Mouse (Mus musculus) c-Kit-positive CD71-positive TER-119-negative erythroid progenitor cells, embryonic 14.5 days (primary cell): Measurements from ENCODE around the gene Rasl10a.
"Not testable (repeated sequence)": the region's sequence is repeated elsewhere in the genome, so short reads cannot be mapped to it uniquely, and the experiment has no call there.

Source experiments
- DNase-seq: peaks from one replicate; pipeline ENCODE4 v3.0.0-alpha.2; 2013; ENCODE audit warnings: low read depth

Rasl10a gene

DNA sequence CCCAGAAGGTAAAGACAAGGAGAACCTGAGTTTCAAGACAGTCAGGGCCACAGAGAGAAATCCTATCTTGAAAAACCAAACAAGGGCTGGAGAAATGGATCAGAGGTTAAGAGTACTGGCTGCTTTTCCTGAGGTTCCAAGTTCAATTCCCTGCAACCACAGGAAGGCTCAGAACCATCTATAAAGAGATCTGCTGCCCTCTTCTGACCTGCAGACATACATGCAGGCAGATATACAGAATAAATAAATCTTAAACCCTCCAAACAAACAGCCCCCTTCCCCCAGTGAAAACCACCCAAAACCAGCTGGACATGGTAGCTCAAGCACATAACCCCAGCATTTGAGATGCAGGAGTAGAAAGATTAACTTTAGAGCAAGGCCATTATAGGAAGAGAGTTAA, 17.8 kb downstream of the Rasl10a start:
- DNase-seq, result no peak

DNA sequence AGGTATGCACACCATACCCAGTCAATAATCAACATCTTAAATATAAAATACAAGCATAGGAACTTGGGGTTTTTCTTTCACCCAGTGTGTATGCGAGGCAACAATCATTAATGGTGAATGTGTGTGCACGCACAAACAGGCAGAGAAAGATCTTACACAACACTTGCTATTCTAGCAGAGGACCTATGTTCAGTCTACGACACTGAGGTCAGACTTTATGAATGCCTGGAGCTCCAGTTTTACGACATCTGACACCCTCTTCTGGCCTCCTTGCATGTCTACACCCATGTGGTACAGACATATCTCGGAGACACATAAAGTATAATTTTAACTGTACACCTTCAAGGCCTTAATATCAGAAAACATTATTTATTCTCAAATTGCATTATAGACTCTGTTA, 18.9 kb downstream of the Rasl10a start:
- not testable (repeated sequence) for DNase-seq

DNA sequence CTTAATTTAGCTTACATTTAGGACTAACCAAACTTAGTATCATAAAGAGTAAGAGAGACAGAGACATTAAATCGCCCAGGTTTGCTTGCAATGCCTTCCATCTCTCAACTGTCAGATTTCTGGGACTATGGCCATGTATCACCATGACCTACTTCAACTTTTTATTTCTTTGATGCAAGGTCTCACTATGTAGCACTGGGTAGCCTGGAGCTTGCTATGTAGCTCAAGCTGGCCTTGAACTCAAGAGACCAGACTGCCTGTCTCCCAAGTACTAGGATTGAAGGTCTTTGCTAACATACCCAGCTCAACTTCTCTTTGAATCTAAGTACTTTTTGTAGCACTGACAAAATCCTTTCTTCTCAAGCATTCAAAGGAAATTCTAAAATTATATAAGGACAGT, 31.2 kb downstream of the Rasl10a start:
- no peak for DNase-seq

DNA sequence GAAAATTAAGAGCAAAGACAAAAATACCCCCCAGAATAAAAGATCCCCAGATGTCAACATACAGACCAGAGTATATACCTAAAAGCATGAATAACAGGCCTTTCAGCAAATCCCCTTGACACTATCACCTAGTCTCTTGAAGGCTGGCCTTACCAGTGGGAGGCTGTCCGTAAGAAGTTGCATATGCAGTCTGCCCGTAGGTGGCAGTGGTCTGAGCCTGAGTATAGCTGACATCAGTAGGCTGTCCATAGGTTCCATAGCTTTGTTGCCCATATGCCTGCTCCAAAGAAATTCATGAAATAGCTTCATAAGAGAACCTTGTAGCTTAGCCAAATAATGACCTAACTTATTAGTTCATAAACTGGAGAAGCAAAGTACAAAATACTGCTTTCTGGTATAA, 33.8 kb downstream of the Rasl10a start:
- no peak for DNase-seq

DNA sequence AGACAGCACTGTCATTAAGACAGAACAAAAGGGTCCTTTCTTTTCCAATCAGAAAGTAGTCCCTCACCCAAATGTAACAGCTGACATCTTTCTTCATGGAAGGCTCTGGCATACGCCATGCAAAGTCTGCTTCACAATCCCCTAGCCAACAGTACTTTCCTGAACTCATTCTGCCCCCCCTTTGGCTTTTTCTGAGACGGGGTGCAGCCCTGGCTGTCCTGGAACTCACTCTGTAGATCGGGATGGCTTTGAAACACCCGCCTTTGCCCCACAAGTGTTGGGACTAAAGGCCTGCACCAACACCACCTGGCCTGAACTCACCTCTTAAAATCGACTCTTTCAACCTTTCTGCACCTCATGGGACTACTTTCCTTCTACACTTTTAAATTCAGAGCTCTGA, 37.9 kb downstream of the Rasl10a start:
- DNase-seq, result no peak

DNA sequence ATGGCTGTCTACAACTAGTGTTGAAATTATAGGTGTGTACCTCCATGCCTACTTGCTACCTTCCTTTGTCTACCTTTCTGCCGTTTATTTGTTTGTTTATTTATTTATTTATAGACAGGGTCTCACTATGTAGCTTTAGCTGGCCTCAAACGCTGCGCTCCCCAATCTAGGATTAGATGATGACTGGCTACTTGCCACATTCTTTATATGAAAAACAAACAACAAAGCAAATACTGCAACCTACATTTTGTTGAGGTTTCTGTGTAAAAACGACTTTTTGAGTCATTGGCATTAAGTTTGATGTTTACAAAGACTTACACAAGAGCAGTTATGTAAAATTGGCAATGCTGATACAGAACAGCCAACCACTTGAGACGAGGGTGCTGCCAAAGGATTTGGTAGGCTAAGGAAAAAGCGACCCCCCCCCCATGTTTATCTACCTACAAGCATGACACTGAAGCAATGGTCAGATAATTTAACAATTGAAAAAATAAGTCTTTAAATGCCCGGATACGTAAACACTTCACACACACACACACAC, 38.6 kb downstream of the Rasl10a start:
- no peak for DNase-seq

DNA sequence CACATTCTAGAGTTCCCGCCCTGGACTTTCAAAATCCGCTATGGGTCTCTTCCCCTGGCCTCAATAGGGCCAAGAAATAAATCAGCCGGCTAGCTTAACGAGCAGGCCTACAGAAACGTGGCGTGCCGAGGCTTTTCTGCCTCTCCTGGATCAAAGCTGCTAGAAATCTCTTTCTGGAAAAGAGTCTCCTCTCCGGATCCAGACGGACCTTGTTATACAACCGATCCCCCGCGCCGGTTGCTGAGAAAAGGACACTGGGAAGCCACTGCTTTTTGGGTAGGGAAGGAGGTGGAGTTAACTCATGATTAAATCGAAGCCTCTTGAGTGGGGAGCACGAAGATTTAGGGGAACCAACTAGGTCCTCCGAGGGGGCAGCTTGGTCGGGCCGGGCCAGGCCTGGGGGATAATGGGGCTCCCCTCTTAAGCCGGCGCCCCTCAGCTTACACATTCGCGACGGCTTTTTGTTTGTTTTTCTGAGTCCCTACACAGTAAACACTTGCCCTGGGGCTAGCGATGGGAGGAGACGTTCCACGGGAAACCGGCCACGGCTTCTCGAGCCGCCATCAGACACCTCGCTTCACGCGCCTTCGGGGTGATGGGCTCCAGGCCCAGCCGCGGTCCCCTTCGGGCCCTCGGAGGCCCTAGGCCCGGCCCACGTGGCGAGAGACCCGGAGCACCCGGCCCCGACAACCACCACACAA, 40.3 kb downstream of the Rasl10a start:
- DNase-seq, result no peak

DNA sequence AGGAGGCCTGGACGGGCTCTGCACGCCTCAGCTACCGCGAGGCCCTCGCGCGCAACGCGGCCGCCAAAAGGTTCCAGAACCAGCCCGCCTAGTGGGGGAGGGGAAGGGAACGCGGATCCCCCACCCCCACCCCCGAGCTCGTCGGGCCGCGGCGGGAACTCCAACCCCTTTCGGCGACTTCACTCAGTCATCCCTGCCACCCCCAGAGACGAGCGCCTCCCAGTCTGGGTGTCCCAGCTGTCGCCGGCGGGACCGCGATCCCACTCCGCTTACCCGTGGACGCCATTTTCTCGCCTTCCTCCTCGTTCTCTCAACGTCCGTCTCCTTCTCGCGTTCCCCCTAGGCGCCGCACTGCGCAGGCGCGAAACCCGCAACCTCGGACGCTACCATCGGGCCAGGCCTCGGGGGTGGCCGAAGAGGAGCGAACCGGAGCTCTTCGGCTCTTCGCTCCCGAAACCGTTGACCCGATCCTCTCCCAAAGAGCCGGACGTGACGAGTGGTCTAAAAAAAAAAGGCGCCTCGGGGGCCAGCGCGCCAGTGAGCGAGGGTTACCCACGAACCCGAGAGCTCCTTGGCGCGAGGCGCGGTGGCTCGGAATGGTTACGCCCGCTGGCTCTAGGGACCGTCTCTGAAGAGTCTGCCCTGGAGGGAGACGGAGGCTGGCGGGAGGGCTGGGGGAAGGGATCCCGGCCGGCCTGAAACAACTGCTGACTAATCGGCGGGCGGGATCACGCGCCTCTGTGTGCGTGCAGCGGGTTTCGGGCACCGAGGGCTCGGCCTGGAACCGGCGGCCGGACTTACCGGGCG, 41.0 kb downstream of the Rasl10a start, which contains the start of the genes Rhbdd3 and Ewsr1:
Rhbdd3 (plus strand) TSS at position 191 of the 807 bp plus-strand sequence.
Ewsr1 (minus strand) TSS at position 531 of the 807 bp plus-strand sequence.
- DNase-seq, result peak; percentile 91

DNA sequence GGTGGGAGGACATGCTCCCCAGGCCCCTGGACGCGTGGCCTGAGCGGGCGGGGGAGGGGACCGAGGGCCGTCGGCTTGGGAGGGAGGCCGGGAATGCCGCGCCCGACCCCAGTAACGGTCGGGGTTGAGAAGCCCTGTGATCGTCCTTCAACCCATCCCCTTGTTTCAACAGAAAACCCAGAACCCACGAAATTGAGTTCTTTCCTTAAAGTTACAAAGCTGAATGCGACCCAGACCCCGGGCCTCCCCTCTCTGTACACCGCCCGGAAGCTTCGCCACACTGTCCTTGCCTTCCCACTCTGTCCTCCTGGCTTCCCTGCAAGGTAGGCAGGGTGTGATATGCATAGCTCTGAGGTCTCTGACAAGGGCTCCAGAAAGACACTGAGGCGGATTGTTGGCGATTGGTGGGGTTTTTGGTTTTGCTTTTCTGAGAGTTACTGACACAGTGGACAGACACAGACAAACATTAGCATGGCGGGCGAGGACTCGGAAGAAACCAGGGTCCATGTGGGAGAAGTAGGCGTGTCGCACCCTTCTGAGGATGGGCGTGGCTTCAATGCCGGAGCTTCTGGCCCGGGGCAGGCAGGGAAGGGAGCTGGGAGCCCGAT, 41.8 kb downstream of the Rasl10a start:
- peak; percentile 75 for DNase-seq

DNA sequence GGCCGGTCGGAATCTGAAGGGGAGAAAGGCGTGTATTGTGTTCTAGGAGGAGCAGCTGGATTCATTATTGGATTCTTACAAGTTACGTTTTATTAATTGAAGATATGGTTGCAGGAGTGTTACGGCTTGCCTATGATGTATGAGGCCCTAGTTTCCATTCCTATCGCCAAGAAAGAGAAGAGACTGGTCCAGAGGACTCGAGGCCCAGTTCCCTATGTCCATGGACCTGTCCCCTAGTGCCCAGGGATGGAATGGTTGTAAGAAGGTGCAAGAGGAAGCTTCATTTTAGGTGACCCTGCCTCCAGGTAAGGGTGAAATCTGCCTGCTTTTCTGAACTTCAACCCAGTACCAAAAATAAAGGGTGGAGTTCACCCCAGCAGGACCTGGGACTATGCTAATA, 42.4 kb downstream of the Rasl10a start:
- no peak for DNase-seq

DNA sequence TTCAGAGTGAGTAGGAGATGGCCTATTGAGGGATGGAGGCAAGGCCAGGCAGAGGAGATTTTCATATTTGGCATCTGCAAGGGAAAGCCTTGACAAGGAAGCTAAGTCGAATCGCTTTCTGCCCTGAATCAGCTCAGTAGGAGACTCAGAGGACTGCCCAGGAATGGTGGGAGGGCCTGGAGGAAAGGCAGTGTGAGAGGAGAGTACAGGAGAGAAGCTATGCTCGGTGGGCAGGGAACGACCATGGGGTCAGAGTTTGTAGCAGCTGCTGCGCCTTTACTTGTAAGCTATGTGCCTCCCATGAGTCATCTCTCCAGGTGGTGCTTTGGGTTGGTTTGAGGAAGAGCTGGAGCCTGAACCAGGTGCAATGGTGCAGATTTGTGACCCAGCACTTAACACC, 42.9 kb downstream of the Rasl10a start:
- DNase-seq, result no peak

DNA sequence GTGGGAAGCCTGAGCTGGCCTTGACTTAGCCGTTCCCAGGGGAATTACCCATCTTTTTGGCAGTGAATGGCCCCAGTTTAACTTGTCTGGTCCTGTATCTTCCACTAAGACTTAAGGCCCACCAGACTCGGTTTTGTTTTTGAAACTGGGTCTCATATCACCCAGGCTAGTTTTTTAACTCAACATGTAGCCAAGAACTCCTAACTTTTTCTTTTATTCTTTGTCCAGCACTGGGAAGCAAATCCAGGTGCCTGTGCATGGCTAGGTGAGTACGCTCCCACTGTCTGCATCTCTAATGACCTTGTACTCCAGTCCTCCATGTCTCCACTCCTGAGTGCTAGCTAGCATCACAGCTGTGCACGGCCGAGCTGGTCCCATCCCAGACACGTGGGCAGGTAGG, 43.7 kb downstream of the Rasl10a start:
- DNase-seq, result no peak

DNA sequence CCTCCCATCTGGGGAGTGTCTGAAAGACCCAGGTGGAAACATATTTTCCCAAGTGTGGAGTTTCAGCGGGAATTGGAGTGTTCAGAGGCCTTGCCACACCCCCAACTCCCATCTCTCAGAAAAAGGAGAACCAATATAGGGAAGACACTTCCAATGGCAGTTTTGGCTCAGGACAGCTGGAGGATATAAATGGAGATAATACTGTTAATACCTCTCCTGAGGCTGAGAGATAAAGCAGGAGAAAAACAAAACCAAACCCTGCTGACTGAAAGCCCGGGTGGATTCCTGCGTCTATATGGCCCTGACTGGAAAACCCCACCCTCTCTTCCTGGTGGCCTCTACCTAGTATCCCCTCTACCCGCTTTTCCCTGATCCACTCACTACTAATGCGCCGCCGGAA, 44.5 kb downstream of the Rasl10a start:
- DNase-seq, result no peak

DNA sequence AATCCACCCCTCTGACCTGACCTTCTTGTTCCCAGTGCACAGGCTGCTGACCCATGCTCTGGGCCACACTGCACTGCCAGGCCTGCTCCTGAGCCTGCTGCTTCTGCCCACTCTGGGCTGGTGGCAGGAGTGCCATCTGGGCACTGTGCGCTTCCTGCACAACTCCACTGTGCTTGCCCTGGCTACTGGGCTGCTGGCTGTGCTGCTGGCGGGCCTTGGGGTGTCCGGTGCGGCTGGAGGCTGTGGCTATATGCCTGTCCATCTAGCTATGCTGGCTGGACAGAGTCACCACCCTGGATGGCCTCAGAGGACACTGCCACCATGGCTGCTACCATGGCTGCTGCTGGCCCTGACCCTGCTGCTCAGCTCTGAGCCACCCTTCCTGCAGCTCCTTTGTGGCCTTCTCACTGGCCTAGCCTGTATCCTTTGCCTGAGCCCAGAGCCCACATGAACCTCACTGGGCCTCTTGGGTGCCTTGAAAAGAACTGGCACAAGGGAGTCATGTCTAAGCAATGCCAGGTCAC, 46.1 kb downstream of the Rasl10a start:
- DNase-seq, result no peak

DNA sequence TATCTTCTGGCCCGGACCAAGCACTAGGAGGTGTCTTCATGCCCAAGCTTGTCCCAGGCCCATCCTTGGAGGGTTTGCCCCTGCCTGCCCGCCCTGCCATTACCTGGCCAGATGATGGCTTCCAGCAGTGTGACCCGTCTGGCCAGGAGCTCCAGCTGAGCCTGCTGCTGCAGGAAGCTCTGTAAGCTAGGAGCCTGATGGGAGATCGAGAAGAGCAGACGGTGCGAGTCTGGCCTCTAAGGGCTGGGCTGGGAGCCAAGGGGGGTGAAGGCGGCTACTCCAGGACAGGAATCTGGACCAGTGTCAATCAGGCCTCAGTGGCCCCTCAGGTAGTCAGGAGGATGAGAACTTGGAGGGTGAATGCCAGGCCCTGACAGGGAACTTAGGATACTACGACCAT, 51.5 kb downstream of the Rasl10a start:
- DNase-seq, result no peak
